Mouse (Mus musculus): ENCODE results near the gene Fgf5. TPM values are rescaled to one million over a fixed set of nuclear protein-coding genes. Genes with fewer than 3 reads are reported as not detected.

The Fgf5 gene
- total and polyA plus RNA-seq, 3 experiments, result not detected

DNA sequence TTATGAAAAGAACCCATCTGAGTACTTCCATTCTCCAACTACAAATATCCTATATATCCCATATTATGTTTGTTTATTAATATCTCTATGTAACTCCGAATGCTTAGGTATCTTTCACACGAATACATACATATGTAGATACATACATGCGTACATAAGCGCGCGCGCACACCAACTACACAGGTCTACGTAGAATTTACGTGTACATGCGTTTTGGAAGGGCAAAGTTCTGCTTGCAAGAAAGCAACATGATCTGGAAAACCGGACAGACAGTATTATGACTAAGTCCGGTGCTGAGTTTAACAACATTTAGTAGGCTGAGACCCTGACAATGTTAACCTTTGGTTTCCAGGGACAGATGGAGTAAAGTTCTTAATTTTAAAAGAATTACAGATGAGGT, 1.2 kb downstream of the Fgf5 start:
- Histone ChIP-seq H3K4me3 (no peak overlapping the region), H3K4me1 (ENCODE audit: control insufficient read depth, insufficient read depth, low read length) (no peaks in the 10 kb centered on the region), H3K9ac (ENCODE audit: low read depth, low read length) (no peak overlapping the region), H3K27ac (no peak overlapping the region), H3K36me3 (ENCODE audit: control insufficient read depth, insufficient read depth, low read length) (no peaks in the 10 kb centered on the region), H3K79me2 (replicated peaks; ENCODE audit: control insufficient read depth, insufficient read depth, low read length) (no peaks in the 10 kb centered on the region), H3K27me3 (ENCODE audit: control insufficient read depth, insufficient read depth, low read length) (peaks cover 13% of the 10 kb centered on the region)
- intact Hi-C loops (cut with DNase I), result no loop called here
- DNase-seq, result no peak
- WGBS, result 17% methylated on average over 12 of the region's 12 CpGs
- TF ChIP-seq CTCF (IDR thresholded peaks at IDR 0.05), result no peak
- no peak for TF ChIP-seq EP300 (IDR thresholded peaks at IDR 0.05; ENCODE audit: insufficient read depth, low read depth, low read length)
- no peak for TF ChIP-seq POLR2A (IDR thresholded peaks at IDR 0.05; ENCODE audit: insufficient read depth, low read depth, low read length)

DNA sequence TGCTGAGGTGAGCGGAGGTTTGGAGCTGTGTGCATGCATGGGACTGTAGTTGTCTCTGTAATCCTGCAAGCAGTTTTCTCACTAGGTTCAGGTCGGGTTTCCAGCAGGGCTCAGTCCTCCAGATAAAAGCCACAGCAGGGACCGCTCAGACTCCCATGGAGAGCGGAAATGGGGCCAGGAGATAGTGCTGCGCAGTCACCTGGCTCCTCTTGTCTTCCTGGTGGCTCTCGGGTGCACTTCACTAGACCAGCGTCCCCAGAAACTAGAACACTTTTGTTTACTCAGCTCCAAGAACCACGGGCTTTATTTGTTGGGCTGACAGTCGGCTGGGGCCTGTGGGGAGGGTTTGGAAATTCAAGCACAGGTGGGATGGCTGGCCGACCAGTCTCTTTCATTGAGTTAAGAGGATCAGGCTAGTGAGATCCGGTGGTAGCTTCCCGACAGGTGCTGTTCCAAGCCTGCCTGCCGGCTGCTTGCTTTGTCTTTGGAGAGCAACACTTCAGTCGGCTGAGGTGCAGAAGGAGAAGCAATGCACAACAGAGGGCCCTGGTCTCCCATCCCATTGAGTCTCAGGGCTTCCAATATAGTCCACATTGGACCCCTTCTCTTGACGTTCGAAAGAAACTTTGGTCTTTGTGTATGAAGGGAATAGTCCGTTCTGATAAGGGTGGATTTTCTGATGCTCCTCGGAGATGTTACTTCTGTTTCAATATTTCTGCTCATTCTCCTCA, 1.9 kb downstream of the Fgf5 start:
- H3K79me2 ChIP-seq (replicated peaks; ENCODE audit: control insufficient read depth, insufficient read depth, low read length), result no peaks in the 10 kb centered on the region
- DNase-seq, result no peak
- H3K27ac ChIP-seq, result no peak overlapping the region
- no peak overlapping the region for H3K4me3 ChIP-seq
- WGBS, result 24% methylated on average over 18 of the region's 18 CpGs
- peaks cover 13% of the 10 kb centered on the region for H3K27me3 ChIP-seq (ENCODE audit: control insufficient read depth, insufficient read depth, low read length)
- no peak for TF ChIP-seq CTCF (IDR thresholded peaks at IDR 0.05)
- TF ChIP-seq POLR2A (IDR thresholded peaks at IDR 0.05; ENCODE audit: insufficient read depth, low read depth, low read length), result no peak
- no peak for TF ChIP-seq EP300 (IDR thresholded peaks at IDR 0.05; ENCODE audit: insufficient read depth, low read depth, low read length)
- H3K36me3 ChIP-seq (ENCODE audit: control insufficient read depth, insufficient read depth, low read length), result no peaks in the 10 kb centered on the region
- no peak overlapping the region for H3K9ac ChIP-seq (ENCODE audit: low read depth, low read length)
- H3K4me1 ChIP-seq (ENCODE audit: control insufficient read depth, insufficient read depth, low read length), result no peaks in the 10 kb centered on the region
- intact Hi-C loops (cut with DNase I), result no loop called here

GRCm38 (mm10) chr5:98275318-98275818, 21.4 kb downstream of the Fgf5 start:
- H3K36me3 ChIP-seq (ENCODE audit: control insufficient read depth, insufficient read depth, low read length), result no peaks in the 10 kb centered on the region
- WGBS, result 85% methylated on average over 21 of the region's 21 CpGs
- H3K27ac ChIP-seq, result no peak overlapping the region
- H3K79me2 ChIP-seq (replicated peaks; ENCODE audit: control insufficient read depth, insufficient read depth, low read length), result no peaks in the 10 kb centered on the region
- no peak for DNase-seq
- H3K27me3 ChIP-seq (ENCODE audit: control insufficient read depth, insufficient read depth, low read length), result no peaks in the 10 kb centered on the region
- intact Hi-C loops (cut with DNase I), result no loop called here
- no peak overlapping the region for H3K9ac ChIP-seq (ENCODE audit: low read depth, low read length)
- no peak for TF ChIP-seq CTCF (IDR thresholded peaks at IDR 0.05)
- no peak for TF ChIP-seq POLR2A (IDR thresholded peaks at IDR 0.05; ENCODE audit: insufficient read depth, low read depth, low read length)
- no peak for TF ChIP-seq EP300 (IDR thresholded peaks at IDR 0.05; ENCODE audit: insufficient read depth, low read depth, low read length)
- H3K4me3 ChIP-seq, result no peak overlapping the region
- H3K4me1 ChIP-seq (ENCODE audit: control insufficient read depth, insufficient read depth, low read length), result no peaks in the 10 kb centered on the region

- 62% methylated on average over 9 of the region's 9 CpGs for WGBS
- Histone ChIP-seq H3K36me3 (ENCODE audit: control insufficient read depth, insufficient read depth, low read length) (no peaks in the 10 kb centered on the region), H3K4me3 (no peak overlapping the region), H3K27ac (no peak overlapping the region), H3K9ac (ENCODE audit: low read depth, low read length) (no peak overlapping the region), H3K79me2 (replicated peaks; ENCODE audit: control insufficient read depth, insufficient read depth, low read length) (no peaks in the 10 kb centered on the region), H3K27me3 (ENCODE audit: control insufficient read depth, insufficient read depth, low read length) (no peaks in the 10 kb centered on the region), H3K4me1 (ENCODE audit: control insufficient read depth, insufficient read depth, low read length) (no peaks in the 10 kb centered on the region)
- intact Hi-C loops (cut with DNase I), result no loop called here
- DNase-seq, result no peak
- TF ChIP-seq POLR2A (IDR thresholded peaks at IDR 0.05; ENCODE audit: insufficient read depth, low read depth, low read length), result no peak
- no peak for TF ChIP-seq CTCF (IDR thresholded peaks at IDR 0.05)
- no peak for TF ChIP-seq EP300 (IDR thresholded peaks at IDR 0.05; ENCODE audit: insufficient read depth, low read depth, low read length)
Observed at GRCm38 (mm10) chr5:98281993-98282392, 28.0 kb downstream of the Fgf5 start.

GRCm38 (mm10) chr5:98283696-98284478, 29.9 kb downstream of the Fgf5 start:
- no peak for DNase-seq
- Histone ChIP-seq H3K4me3 (no peak overlapping the region), H3K27ac (no peak overlapping the region), H3K4me1 (ENCODE audit: control insufficient read depth, insufficient read depth, low read length) (no peaks in the 10 kb centered on the region), H3K27me3 (ENCODE audit: control insufficient read depth, insufficient read depth, low read length) (no peaks in the 10 kb centered on the region), H3K79me2 (replicated peaks; ENCODE audit: control insufficient read depth, insufficient read depth, low read length) (no peaks in the 10 kb centered on the region), H3K9ac (ENCODE audit: low read depth, low read length) (no peak overlapping the region), H3K36me3 (ENCODE audit: control insufficient read depth, insufficient read depth, low read length) (no peaks in the 10 kb centered on the region)
- TF ChIP-seq EP300 (IDR thresholded peaks at IDR 0.05; ENCODE audit: insufficient read depth, low read depth, low read length), result no peak
- TF ChIP-seq POLR2A (IDR thresholded peaks at IDR 0.05; ENCODE audit: insufficient read depth, low read depth, low read length), result no peak
- TF ChIP-seq CTCF (IDR thresholded peaks at IDR 0.05), result no peak
- 25% methylated on average over 17 of the region's 17 CpGs for WGBS
- intact Hi-C loops (cut with DNase I), result no loop called here

DNA sequence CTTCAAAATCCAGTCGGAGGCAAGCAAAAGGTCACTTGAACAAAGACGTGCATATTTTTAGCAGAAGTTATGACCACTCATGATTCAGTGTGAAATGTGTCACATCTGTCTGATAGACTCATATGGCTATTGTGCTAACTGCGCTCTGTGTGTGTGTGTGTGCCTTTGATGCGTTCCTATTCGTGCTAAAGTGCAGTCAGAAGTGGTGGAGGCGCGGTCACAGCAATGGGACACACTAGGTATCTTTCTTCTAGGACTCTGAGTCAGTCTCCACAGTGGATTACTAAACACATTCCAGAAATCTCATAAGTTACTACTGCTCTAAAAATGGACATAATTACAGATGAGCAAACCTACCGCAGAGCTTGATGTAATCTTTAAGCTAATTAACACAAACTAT, 36.7 kb downstream of the Fgf5 start:
- H3K36me3 ChIP-seq (ENCODE audit: control insufficient read depth, insufficient read depth, low read length), result no peaks in the 10 kb centered on the region
- no peak overlapping the region for H3K27ac ChIP-seq
- no peaks in the 10 kb centered on the region for H3K4me1 ChIP-seq (ENCODE audit: control insufficient read depth, insufficient read depth, low read length)
- TF ChIP-seq EP300 (IDR thresholded peaks at IDR 0.05; ENCODE audit: insufficient read depth, low read depth, low read length) (no peak), POLR2A (IDR thresholded peaks at IDR 0.05; ENCODE audit: insufficient read depth, low read depth, low read length) (no peak)
- no peaks in the 10 kb centered on the region for H3K79me2 ChIP-seq (replicated peaks; ENCODE audit: control insufficient read depth, insufficient read depth, low read length)
- no peak overlapping the region for H3K4me3 ChIP-seq
- H3K27me3 ChIP-seq (ENCODE audit: control insufficient read depth, insufficient read depth, low read length), result no peaks in the 10 kb centered on the region
- H3K9ac ChIP-seq (ENCODE audit: low read depth, low read length), result no peak overlapping the region
- intact Hi-C loops (cut with DNase I), result no loop called here
- DNase-seq, result no peak
- 79% methylated on average over 8 of the region's 8 CpGs for WGBS
